Mouse (Mus musculus): ENCODE results near the gene 1700016K19Rik.

DNA sequence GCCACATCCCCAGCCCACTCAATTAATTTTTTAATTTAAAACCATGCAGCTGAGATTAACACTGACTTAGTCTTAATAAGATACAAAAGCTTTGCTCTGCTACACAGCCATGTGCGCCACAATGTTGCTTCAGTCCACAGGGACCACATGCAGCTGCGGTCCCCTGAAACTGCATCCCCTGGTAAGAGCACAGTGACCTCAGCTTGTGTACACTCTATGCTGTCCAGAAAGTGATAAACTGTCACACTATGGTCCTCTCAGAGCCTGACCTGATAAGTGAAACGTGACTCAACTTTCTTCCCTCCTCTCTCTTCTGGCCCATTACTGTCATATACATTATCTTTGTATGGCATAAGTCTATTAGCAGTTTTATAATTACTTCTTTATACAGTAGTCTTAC, 49.3 kb upstream of the 1700016K19Rik start:
- TF ChIP-seq CTCF (IDR thresholded peaks at IDR 0.05; ENCODE audit: borderline replicate concordance, insufficient read depth, low read length) (no peak), POLR2A (IDR thresholded peaks at IDR 0.05; ENCODE audit: low read depth, low read length) (no peak)

Measured in embryonic fibroblast, embryonic 13.5 days (primary cell).